Mouse (Mus musculus): ENCODE measurements around the gene Ube3c. TPM values are rescaled to one million over a fixed set of nuclear protein-coding genes. Genes with fewer than 3 reads are reported as not detected.
A peak's percentile ranks its signal among the peaks of the same experiment; 100 is the strongest.
"Not testable (repeated sequence)": the region's sequence is repeated elsewhere in the genome, so short reads cannot be mapped to it uniquely, and the experiment has no call there.

Gene Ube3c
- 10 to 100 TPM; 81.2 to 84.5 TPM for total RNA-seq (2021)
- long read RNA-seq, experiment 1, full-length matches to known transcripts = 54 of 69 reads
- long read RNA-seq, experiment 1, partial matches to known transcripts = 4 of 69 reads
- long read RNA-seq, experiment 1, other reads (novel, unspliced or antisense) = 11 of 69 reads
- long read RNA-seq, experiment 2, full-length matches to known transcripts = 48 of 74 reads
- long read RNA-seq, experiment 2, partial matches to known transcripts = 16 of 74 reads
- long read RNA-seq, experiment 2, other reads (novel, unspliced or antisense) = 10 of 74 reads

DNA sequence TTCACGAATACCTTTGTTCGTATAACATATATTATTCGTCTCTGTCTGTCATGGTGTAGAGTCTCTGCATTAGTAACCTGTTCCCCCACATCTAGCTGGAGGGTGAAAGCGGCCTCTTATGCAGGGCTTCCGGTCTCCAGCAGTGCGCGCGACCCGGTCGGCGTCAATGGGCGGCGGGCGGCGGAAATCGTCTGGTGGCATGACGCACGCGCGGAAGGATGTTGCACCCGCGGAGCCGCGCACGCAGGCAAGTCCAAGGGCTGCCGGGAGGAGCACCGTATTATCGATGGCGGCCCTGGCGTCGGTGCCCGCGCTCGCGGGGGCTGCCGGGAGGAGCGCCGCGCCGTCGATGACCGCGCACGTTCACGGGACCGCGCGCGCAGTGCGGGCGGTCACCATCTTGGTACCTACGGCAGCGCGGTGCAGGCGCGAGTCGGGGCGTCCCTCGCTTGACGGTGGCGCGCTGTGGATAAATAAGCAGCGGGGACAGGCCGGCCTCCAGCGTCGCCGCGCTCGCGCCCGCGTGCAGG is at the start of gene Ube3c:
Gene Ube3c (plus strand): TSS at position 395 of the 530 bp plus-strand sequence.
- peak; percentile 98 to 99 for DNase-seq (ENCODE audit: low spot score in 2 of 2)

DNA sequence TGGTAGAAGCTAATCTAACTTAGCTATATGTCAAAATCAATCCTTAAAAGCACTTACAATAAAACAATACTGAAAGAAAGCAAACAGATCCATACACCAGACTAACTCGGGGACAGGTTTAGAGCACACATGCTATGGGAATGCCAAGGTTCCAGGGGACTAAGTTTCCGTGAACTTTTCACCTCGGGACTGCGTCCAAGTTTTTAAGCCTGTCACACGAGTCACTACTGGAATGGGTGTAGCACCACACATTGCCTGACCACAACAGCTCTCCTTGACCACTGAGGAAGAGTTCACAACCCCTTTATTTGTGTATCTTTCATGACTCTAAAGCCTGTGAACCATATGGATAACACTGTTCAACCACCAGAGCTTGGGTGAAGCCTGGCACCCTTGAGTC is 8.9 kb upstream of the Ube3c start:
- DNase-seq (ENCODE audit: low spot score in 2 of 2) = no peak

DNA sequence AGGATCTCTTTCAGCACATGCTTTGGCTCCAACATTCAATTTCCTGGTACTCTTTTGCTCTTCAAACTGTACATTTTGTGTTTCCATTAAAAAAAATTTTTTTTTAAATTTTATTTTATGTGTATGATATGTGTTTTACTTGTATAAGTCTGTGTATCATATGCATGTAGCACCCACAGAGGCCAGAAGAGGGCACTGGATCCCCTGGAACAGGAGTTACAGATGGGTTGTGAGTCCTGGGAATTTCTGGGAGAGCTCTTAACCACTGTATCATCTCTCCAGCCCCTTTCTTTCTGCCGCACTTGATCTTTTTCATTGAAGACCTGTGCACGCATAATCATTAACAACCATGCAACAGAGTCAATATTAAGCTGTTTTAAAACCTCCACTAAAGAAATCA is 8.4 kb upstream of the Ube3c start:
- DNase-seq (ENCODE audit: low spot score in 2 of 2) = no peak

DNA sequence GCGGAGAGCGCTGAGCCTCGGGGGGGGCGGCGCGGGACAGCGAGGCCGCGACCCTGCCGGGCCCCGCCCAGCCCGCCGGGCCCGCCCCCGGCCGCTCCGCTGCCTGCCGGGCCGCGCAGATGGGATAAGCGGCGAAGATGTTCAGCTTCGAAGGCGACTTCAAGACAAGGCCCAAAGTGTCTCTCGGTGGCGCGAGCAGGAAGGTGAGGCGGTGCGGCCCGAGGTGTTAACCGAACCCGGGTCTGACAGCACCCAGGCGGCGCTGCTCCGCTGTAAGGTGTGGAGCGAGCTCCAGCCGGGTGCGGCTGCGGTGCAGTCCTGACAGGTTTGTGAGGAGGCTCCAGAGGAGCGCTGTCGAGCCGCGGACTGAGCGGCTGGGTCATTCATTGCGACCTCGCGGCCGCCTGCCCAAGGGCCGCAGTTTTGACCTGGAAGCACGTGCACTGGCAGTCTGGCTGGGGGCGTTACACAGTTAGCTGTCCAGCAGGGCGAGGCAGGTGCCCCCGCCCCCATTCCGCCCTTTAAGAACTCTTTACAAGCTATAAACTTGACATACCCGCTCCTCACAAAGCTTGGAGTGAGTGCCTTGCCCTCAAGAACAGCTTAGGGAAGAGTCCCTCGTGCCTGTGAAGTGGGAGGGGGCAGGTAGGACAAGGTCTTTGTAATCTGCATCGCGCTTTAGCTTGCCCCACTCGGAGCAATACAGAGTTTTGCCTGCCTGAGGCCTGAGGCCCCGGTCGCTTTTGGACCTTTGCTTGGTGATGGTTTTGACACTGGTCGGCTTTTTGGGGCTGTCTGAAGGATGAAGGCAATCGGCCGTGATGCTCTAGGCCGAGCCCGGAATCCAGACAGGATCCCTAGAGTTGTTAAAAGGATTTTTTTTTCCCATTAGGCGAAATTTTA is 587 bp downstream of the Ube3c start:
- no peak for DNase-seq (ENCODE audit: low spot score in 2 of 2)

DNA sequence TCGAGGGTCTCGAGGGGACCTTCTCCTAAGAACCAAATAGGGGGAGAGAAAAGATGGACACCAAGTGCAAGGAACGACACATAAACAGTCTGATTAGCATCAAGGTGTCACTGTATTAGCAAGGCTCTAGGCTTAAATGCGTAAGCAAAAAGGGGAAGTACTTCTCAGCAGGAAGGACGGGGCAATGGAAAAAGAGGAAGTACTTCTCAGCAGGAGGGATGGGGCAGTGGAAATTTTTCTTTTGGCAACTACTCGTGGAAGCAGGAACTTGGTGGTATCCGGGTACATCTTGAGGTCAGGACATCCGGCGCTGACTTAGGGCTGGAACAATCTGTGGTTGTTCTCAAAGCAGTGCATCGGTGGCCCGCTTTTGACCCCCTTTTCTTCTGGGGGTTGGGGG is 5.2 kb downstream of the Ube3c start:
- DNase-seq (ENCODE audit: low spot score in 2 of 2) = not testable (repeated sequence)

DNA sequence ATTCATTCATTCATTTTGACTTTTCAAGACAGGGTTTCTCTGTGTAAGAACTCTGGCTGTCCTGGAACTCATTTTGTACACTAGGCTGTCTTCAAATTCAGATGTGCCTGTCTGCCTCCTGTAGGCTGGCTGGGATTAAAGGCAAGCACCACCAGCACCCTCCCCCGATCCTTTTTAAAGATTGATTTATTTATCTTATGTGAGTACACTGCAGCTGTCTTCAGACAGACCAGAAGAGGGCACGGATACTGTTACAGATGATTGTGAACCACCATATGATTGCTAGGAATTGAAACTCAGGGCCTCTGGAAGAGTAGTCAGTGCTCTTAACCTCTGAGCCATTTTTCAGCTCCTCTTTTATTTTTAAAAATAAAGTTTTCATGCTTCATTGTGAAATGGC is 6.0 kb downstream of the Ube3c start:
- DNase-seq (ENCODE audit: low spot score in 2 of 2) = no peak

DNA sequence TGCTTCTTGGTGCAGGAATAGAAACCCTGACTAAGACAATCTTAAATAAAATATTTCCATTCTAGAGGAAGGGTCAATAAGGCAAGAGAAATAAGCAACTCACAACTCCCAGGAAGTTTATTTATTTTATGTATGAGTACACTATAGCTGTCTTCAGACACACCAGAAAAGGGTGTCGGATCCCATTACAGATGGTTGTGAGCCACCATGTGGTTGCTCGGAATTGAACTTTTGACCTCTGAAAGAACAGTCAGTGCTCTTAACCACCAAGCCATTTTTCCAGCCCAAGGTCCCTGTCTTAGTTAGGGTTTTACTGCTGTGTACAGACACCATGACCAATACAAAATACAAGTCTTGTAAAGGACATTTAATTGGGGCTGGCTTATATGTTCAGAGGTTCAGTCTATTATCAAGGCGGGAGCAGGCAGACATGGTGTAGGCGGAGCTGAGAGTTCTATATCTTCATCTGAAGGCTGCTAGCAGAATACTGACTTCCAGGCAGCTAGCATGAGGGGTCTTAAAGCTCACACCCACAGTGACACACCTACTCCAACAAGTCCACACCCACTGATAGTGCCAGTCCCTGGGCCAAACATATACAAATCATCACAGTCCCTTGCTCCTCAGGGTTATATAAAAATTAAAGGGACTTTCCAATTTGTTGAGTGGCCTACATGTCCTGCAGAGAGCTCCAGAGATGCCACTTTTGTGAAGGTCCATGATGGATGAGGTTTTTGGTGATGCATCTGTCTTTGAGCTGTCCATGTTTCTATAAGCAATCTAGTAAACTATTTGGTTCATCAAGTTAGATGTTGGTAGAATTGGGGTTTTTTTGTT is 9.0 kb downstream of the Ube3c start:
- DNase-seq (ENCODE audit: low spot score in 2 of 2) = no peak

DNA sequence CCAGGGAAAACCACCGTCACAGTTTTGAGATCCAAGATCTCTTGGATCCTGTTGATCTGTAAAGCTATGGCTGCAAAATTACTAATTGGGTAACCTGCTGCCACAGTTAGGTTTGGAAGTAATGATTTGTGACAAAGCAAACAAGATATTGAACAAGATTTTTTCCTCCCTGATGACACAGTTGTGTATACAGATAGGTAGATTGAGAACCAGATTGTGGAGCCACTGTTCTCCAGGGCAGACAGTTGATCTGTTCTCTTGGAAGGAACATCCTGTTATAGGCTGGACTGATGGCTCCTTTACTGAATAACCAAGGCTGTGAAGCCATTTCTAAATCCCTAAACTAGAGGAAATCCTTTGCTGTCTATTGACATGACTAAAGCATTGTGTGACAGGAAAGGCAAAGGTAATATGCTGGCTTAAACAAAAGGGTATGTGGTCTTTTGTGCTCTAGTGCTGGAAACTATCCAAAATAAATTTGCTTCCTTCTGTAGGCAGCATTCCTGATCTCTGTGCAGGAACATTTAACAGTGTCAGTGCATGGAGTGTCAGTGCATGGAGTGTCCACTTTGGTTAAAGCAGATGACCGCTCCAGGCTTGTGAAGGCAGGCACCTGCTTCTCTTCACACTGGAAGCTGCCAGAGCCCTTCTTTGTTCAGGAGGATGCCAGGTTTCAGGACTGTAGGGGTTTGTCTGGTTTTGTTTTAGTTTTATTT is 15.0 kb downstream of the Ube3c start:
- DNase-seq (ENCODE audit: low spot score in 2 of 2) = no peak

DNA sequence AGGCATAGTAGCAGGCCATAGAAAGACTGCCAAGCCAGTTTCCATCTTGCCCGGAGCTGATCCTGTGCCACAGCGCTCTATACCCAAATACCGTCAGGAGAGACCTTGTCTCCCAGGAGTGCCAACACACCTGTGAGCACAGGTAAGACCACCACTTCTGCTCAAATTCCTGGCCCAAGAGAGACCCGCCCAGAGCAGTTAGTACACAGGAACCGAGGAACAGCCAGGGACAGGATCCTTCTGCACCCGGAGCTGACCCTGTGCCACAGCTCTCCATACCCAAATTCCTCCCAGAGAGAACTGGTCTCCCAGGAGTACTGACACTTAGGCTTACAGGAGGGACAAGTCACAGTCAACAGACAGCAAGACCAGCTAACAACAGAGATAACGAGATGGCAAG is 23.1 kb downstream of the Ube3c start:
- DNase-seq (ENCODE audit: low spot score in 2 of 2) = not testable (repeated sequence)

DNA sequence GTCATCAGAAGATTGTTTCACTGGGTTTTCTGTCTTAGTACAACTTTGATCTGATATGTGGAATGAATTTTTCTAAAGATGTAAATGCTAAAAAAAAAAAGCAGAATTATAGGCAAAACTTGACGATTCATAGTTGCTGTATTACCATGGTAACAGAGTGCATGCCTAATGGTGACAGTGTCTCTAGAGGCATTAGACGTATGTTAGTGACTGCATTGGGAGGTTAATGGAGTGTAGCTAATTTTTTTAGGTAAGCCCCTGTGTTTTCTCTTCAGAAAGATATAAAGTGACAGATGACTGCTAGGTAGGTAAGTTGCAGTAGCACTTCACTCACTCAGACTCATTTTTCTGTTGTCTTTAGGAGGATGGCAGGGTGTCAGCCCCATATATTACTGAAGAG is 37.5 kb downstream of the Ube3c start:
- no peak for DNase-seq (ENCODE audit: low spot score in 2 of 2)

DNA sequence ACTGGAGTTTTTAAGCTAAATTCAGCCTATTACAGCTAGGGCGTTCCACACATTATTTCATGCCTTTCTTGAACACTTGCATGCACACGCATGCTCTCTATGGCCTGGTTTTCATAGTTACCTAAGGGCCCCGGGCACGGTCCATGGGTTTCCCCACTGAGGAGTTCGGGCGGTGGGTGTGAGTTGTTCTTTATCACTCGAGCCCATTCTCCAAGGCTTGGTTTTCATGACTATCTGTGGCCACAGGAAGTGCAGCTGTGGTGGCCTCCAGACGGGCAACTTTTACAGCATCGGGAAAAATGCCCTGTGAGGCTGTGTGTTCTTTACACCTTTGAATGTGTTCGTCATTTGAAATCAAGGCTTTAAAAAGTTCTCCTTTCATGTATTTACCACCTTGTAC is 56.6 kb downstream of the Ube3c start:
- DNase-seq (ENCODE audit: low spot score in 2 of 2) = no peak

DNA sequence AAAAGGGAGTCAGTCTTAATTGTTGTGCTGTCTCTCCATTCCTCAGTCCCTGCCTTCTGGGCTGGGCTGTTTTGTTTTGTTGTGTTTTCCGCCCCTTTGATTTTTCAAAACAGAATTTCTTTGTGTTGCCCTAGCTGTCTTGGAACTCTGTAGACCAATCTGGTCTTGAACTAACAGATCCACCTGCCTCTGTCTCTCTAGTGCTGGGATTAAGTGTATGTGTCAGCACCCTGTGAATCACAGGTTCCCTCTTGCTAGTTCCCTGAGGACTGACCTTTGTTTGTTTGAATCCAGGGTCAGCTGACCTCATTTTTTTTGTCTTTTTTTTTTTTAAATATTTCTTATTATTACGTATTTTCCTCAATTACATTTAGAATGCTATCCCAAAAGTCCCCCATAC is 60.9 kb downstream of the Ube3c start:
- no peak for DNase-seq (ENCODE audit: low spot score in 2 of 2)

DNA sequence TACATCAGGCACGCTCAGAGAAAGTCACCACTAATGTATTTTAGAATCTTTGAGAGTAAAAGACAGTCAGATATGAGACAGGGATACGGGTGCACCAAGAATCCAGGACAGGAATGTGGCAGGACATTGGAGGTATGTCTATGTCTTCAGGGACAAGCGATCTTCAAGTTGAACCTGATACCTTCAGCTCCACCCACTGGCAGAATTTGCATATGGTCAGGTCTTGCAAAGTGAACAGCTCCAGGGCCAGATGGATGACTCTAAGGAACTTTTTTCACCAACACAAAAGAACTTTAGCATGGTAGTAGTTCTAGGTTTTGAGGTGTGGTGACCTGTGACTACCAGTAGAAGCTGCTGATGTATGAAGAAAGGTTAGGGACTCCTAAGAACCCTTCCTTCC is 62.7 kb downstream of the Ube3c start:
- no peak for DNase-seq (ENCODE audit: low spot score in 2 of 2)

DNA sequence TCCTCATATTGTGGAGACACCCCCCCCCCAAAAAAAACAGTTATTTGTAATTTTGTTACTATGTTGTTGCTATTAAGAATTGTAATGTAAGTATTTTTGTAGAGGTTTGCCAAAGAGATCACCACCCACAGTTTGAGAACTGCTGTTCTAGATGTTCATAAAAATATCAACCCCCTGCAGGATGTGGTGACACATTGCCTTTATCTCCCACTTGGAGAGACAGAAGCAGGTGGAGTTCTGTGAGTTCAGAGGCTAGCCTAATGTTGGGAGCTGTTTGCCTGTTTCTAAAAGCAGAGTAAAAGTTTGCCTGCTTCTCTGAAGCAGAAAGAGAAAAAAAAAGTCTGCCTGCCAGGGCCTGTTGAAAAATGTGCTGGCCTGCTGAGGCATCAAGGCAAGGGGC is 67.3 kb downstream of the Ube3c start:
- no peak for DNase-seq (ENCODE audit: low spot score in 2 of 2)

DNA sequence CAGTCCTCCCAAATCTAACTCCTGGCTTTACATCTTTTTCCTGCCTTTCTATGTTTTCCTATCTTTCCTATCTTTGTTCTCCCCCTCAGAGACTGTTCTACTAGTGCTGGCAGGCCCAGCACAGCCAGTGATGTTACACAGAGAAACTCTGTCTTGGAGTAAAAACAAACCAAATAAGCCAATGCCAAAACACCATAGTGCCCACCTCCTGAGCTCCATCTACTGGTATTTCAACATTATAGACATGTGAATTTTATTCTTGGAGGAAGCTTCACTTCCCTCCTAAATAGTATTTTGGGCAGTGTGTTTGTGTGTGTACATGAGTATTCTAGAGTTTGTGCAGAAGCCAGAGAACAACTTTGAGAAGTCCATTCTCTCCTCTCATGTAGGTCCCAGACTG is 67.8 kb downstream of the Ube3c start:
- no peak for DNase-seq (ENCODE audit: low spot score in 2 of 2)

DNA sequence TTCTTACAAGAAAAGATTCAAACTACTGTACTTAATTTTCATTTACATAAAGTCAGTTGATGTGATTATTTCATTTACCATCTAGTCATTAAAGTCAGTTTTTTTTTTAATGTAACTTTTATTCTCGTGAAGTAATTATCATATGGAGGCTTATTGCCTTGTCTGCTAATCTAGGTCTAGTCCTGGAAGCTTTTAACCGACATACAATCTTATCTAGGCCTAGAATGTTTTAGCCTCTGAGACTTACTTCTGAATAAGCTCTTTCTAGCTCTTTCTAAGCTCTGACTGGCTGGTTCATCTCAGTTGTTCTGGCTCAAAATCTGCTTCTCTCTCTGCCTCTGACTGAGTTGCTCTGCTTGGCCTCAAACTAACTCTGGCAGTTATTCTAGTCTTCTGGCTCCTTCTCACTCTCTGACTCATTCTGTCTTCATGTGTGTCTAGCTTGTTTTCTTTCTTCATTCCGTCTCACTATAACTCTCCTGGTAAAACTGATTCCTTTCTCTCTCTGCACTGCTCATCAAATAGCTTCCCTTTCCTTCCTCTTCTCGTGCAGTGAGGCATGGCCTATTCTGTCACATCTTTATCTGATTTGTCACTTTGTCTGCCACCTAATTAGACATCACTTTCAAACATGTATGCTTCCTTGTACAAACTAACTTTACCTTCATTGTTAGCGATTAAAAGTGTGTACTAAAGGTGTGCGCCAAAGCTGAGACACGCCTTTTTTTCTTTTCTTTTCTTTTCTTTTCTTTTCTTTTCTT is 72.3 kb downstream of the Ube3c start:
- DNase-seq (ENCODE audit: low spot score in 2 of 2) = no peak

DNA sequence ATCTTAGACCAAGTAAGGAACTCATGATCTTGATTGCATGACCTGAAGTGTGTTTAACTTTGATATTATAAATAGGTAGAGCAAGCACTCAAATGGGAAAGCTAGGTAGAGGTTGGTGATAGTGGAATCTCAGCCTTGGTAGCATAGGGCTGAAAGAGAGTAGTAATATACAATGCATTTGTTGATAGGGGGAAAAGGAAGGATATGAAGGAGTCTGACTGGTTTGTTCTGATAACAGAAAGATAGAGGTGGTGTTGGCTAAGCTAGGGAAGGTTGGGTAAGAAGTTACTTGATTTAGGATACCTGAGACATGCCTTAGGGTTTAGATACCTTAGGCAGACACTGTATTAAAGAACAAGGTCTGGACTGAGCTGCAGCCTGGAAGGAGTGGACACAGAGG is 82.7 kb downstream of the Ube3c start:
- DNase-seq (ENCODE audit: low spot score in 2 of 2) = no peak

DNA sequence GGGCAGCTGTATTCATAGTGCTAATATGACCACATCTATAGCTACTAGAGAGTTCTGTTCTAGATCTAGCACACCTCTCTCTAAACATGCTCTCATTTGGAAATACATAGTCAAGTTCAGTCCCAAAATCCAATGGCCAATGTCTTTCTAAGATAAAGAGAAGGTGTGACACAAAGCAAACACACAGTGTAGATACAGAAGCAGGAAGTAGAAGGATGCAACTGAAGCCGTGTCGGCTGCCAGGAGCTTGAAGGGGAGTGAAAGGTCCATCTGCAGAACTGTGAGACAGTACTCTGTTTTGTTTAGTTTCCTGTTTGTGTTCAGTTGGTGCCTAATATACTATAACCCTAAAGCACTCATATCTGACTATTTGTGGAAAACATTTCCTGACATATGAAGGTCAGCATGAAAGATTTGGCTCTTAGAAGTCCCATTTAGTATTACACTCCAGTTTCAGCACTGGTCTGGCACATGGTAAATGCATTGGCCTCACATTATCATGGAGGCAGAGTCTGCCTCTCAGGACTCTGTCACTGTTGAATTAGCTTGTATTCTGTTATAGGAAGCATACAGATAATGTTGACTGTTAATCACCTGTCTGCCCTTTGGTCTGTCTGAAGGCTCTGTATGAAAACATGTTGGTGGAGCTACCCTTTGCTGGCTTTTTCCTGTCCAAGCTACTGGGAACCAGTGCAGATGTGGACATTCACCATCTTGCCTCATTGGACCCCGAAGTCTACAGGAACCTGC is 88.7 kb downstream of the Ube3c start:
- DNase-seq (ENCODE audit: low spot score in 2 of 2) = no peak

DNA sequence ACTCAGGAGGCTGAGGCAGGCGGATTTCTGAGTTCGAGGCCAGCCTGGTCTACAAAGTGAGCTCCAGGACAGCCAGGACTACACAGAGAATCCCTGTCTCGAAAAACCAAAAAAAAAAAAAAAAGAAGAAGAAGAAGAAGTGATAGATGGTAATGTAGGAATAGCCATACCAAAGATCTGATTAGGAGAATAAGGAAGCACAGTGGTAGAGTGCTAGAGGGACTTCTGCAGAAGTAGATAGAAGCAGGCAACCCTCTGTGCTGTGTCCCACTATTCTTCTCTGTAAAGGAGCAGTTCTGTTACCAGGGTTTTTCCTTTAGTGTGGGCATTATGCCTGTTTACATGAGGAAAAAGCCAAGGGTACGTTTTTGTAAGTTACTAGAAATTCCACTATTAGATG is 92.2 kb downstream of the Ube3c start:
- not testable (repeated sequence) for DNase-seq (ENCODE audit: low spot score in 2 of 2)

All from layer of hippocampus, postnatal 14 days (tissue).